Mouse (Mus musculus): ENCODE data around the gene H13.

DNA sequence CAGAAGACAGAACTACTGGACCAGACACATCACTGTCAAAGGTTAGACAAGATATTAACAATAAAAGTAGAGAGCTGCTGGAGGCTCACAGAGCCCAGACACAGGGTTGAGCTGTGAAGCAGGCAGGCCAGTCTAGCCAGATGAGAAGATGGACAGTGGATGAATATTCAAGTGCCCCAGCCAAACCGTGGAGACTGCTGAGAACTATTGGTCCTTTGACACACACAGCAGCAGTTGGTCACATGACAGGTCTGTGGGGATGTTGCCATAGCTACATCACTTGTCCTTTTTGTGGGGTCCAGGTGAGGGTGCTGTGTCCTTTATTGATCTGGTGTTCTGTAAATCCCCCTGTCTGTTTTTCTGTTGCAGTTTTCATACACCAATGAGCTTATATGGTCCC lies 44.0 kb upstream of the H13 start:
- TF ChIP-seq CTCF (IDR thresholded peaks at IDR 0.05; ENCODE audit: extremely low read depth, insufficient read depth, insufficient read length, insufficient replicate concordance) (no peak), POLR2A (IDR thresholded peaks at IDR 0.05; ENCODE audit: low read depth, low read length) (no peak)

Data from spleen, adult 2 months (tissue).